Mouse (Mus musculus) embryo, embryonic 11 days (tissue): Measurements from ENCODE around the gene Slc4a1.

Experiments used
- DNase-seq: peaks from one replicate; pipeline ENCODE4 v3.0.0-alpha.2; 2015

Gene Slc4a1

DNA sequence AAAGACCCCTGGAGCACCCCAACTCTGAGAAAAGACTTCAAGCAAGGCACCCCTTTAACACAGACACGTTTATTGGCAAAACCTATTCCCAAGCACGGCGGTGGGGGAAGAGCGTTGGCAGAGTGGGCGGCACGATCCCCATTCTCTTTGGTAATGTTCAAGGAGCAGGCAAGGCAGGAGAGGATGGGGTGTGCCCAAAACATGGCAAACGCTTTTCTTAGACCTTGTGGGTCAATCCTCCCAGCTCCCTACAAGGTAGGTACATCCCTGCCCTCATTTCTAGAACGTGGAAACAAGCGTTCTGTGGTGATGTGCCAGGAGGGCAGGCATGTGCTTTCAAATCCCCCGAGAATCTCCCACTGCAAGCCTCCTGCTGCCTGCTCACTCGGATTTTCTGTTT lies 17.2 kb downstream of the Slc4a1 start:
- DNase-seq: no peak

DNA sequence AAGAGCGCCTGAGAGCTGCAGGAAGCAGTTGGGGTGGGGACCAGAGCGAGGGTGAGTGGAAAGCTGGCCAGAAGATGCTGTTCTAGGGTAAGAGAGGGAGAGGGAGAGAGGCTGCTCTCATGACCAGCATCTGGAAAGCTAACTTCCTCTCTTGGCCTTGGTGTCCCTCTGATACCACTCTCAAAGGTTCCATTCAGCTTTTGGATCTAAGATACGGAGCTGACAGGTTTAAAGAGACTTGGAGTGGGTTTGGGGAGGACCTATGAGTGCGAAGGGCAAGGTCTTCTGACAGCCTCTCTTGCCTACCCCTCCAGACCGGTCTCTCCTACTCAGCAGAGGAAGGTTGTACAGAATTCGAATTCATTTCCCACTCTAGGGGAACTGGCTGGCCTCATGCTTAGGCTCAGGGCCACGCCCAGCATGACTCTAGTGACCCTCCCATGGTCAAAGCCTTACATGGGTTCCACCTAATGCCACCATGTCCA lies 17.9 kb downstream of the Slc4a1 start:
- no peak for DNase-seq

DNA sequence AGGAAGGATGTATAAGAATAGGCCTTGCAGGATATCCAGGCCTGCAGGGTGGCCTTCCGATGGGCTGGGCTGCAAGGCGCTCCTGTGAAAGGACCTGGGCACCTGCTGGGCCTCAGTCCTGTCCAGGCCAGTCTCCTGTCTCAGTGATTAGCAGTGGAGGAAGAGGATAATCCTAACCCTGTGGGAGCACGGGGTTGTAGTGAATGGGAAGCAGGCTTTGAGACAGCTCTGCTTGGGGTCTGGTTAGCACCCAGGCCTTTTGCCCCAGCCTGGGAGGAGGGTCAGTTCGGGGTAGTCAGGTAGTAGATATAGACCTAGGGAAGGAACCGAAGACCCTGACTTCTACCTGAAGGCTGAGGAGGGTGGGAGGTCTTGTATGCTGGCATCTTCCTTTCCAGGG lies 18.3 kb downstream of the Slc4a1 start:
- no peak for DNase-seq

DNA sequence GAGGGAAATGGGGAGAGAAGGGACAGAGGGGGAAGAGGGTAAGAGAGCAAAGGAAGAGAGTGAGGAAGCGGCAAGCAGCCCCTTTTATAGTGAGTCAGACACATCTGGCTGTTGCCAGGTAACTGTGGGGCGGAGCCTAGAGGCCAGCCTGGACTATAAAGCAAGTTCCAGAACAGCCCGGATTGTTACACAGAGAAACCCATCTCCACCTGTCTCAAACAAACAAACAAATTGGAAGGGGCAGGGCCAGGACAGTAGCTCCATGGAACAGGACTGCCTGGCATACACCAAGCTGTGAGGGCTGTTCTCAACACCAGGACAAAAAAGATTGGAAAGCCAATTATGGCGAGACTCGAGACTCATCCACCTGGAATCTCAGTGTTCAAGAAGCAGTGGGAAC lies 19.1 kb downstream of the Slc4a1 start:
- no peak for DNase-seq

DNA sequence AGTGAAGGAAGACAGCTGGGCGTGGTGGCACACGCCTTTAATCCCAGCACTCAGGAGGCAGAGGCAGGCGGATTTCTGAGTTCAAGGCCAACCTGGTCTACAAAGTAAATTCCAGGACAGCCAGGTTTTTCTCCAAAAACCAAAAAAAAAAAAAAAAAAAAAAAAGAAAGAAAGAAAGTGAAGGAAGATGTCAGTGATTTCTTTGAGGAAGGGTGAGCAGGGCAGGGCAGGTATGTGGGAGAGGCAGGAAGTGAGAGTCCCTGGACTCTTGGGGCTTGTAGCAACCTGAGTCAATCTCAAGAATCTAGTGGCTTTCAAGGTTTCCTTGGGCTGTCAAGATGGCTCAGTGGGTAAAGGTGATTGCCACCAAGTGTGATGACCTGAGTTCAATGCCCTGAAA lies 21.5 kb downstream of the Slc4a1 start:
- no peak for DNase-seq

DNA sequence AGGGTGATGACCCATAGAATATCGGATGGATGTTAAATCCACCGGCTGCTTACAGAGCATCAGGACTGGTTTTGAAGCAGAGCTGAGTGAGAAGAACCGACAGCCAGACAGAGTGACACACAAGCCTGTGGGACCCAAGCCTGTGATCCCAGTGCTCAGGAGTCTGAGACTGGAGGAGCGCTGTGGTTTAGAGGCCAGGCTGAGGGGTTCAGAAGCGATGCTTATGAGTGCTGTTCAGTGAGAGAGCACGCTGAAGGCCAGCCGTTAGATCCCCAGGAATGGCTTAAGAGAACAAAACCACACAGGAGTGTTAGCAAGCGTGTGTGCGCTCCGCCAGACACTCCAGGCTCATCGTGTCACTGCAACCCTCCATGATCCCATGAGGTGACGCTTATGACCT lies 23.3 kb downstream of the Slc4a1 start:
- DNase-seq: no peak

DNA sequence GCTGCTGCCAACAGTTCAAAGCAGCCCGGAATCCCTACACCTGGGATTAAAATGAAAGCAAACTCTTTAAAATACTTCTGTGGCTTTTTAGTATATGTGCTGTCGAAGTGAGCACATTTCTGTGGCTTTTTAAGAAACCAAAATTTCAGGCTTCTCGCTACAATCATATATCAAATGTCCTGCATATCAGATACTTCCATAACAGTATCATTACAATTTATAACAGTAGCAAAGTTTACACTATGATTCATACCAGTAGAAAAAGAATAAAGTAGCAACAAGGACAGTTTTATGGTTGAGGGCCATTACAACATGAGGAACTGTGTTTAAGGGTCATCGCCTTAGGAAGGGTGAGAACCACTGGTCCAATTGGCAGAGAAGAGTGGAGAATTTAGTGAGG lies 24.9 kb downstream of the Slc4a1 start:
- no peak for DNase-seq

DNA sequence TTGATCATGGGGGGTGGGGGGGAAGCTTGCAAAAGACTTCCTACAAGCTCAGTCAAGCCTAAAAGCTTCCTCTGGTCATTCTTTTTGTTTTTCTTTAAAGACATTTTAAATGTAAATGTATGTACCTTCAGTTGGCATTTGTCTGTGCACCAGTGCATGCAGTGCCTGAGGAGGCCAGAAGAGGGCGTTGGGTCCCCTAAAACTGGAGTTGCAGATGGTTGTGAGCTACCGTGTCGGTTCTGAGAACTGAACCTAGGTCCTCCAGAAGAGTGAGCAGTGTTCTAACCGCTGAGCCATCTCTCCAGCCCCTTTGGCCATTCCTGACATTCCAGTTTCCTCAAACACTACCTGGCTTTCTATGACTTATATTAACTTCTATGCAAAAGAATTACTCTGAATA lies 26.4 kb downstream of the Slc4a1 start:
- DNase-seq: no peak

DNA sequence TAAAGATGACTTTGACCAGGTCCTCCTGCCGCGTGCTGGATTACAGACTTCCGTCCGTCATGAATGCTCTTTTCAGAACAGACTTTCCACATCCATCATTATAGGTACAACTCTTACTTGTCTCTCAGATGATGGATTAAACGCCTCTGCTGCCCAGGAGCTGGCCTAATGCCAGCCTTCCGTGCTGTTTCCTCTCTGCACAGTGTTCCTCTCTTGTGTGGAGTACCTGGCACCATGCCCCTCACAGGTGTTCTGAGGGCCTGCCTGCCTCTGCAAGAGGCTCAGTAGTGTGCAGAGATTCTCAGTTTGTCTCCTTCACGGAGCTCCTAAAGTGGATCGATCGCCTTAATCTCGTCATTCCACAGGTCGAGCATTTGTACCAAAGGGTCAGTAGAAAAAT lies 26.8 kb downstream of the Slc4a1 start:
- no peak for DNase-seq

DNA sequence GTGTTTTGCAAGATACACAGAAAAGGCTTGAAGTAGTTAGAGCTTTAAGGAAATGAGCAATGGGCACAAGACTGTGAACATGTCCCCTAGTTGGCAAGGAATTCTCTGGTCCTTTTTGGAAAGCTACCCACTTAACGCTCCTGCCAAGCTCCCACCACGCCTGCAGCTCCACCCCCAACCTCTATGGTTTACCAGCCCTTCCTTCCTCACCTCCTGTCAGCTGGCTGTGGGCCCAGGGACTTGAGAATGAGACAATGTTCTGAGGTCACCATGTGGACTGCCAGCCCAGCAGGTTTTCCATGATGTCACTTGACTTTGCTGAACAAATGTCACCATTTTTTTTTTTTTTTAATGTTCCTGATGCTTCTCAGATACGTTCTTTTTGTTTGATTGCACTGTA lies 27.4 kb downstream of the Slc4a1 start:
- no peak for DNase-seq

DNA sequence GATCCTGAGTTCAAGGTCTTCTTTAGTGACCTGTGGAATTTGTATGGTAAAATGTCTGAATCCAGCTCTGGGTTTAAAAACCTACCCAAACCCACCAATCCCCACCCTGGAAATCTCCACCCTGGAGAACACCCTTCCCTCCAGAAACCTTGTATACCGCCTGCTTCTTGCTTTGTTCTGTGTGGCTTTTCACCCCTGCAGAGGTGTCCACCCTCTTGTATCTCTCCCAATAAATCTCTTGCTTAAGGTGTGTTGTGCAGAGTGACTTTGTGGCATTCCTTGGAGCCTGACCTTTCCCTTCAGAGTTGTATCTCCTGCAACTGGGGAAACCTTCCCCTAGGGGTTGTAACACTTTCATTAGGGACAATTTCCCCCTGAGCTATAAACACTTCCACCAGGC lies 28.1 kb downstream of the Slc4a1 start:
- no peak for DNase-seq

DNA sequence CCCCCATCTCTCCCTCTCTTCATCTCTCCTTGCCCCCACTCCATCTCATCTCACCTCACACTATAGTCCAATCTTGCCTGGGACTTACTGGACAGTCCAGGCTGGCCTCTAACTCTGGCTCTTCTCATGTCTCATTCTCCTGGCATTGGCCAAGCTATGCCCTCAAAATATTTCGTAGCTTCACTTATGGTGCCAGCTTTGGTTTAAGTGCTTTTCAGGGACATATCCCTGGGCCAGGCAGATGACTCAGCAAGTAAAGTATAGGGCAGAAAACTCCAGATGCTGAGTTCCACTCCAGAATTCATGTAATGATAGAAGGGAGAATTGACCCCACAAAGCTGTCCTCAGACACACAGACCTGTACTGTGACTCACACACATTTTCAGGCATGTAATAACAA lies 29.8 kb downstream of the Slc4a1 start:
- DNase-seq: no peak

DNA sequence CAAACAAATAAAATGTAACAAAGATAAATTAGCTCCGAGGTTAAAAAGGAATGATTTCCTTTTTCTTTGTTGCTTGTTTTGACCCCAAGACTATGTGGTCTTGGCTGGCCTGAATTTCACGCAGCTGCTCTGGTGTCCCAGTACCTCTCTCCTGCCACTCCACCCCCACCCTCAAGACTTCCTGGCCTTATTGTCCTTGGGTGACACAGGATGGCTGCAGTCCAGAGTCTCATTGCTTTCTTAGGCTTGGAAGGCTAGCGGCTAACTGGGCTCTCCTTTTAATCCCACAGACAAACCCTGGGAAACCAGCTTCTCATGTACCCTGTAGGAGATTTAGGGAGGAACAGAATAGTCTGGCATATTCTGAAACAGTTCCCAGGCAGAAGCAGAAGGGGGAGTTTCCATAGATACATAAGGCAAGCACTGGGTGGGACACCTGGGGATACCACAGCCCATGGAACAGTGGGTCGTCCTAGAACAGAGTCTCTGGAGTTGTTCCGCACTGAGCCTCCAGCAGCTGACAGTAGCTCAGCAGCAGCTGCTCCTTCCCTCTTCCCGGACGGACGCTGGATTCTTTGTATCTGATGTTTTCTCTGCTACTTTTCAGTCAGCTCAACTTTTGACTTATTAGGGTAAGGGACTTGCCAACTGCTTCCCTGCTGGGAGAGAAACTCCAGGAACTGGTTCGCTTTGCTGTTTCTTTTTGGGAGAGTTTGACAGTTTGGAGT lies 30.9 kb downstream of the Slc4a1 start:
- peak; percentile 17 for DNase-seq

DNA sequence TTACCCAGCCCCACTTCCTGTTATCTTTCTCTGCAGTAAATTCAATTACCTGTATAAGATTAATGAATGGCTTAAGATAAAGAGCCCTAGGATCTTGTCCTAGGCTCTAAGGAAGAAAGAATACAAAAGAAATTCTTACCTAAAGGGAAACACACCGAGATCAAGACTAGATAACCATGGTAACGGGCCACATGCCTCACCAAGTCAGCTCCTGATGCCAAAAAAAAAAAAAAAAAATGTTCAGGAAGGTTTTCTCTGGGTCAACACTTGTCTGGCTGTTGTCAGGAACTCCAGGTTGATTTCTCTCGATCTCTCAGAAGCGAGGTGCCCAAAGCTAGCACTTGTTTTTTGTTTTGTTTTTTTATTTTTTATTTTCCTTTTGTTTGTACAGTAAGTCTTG lies 32.0 kb downstream of the Slc4a1 start:
- no peak for DNase-seq

DNA sequence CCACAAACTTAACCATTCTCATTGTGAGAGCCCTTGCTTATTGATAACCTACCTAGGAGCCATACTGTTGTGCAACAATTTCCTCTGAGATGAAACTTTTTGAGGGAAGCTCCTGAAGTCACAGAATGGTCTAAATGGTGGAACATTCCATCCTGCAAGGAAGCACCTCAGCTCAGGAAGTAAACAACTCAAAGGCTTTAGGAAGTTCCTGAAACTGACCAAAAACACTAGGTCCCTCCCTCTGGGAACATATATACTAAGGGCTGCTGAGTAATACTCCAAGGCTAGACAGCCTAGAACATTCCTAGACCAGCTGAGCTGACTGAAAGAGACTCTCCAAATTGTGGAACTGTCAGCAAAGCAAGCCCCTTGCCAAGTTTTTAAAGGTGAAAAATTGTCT lies 32.9 kb downstream of the Slc4a1 start:
- DNase-seq: no peak

DNA sequence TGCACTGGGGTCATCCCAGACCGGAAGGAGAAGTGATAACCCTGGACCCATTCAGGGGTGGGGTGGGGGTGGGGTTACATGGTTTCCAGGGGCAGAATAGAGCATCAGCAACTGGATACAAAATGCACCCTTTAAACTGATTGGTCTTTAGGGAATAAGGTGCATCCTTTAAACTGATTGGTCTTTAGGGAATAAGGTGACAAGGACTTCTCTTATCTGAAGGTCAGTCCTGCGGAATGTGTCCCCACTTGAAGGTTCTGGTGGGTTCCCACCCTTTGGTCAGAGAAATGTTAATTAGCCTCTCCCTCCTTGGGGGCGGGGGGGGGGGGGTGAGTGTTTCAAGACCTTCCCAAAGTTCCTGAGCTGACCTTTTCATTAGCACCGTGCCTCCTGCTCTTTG lies 34.2 kb downstream of the Slc4a1 start:
- DNase-seq: no peak

DNA sequence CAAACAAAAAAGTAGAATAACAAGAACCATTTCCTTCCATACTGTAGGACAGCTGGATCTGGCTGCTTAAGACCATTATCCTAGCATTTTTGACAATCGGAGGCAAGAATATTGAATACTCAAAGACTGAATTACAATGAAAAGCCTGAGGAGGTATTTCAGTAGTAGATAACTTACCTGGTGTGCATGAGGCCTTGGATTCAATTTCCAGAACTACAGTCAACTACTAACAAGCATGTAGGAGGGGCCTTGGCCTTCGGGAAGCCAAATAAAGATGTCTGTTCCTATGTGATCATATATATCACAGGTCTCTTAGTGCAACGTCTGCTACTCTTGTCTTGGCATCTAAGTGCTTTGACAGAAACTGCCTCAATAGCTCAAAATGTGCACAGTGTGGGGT lies 36.0 kb downstream of the Slc4a1 start:
- no peak for DNase-seq

DNA sequence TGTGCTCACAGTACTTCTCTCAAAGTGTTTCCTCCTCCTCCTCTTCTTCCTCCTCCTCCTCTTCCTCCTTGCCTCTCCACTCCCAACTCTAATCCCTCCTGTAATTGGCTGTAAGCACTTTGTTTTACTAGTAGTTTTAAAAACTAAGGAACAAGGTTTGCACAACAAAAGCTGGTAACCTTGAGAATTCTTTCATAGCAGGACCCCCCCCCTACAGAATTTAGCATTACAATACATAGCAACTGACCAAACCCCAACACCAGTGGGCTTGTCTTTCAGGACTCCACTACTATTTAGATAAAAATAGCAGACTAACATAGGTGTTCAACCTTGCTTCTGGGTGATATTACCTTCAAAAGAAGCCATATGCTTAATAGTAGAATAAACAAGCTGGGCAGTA lies 36.5 kb downstream of the Slc4a1 start:
- no peak for DNase-seq

DNA sequence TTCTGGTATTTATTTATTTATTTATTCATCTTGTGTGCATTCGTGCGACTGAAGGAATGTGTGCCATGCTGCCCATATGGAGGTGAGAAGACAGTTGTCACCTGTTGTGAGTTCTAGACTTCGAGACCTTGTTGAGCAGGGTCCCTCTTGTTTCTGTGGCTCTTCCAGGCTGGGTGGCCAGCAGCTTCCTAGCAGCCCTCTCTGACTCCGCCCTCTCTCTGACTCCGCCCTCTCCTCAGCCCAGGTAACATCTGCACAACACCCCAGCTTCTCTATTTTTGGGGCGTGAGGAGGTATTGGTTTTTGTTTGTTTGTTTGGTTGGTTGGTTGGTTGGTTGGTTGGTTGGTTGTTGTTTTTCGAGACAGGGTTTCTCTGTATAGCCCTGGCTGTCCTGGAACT lies 38.2 kb downstream of the Slc4a1 start:
- DNase-seq: no peak

DNA sequence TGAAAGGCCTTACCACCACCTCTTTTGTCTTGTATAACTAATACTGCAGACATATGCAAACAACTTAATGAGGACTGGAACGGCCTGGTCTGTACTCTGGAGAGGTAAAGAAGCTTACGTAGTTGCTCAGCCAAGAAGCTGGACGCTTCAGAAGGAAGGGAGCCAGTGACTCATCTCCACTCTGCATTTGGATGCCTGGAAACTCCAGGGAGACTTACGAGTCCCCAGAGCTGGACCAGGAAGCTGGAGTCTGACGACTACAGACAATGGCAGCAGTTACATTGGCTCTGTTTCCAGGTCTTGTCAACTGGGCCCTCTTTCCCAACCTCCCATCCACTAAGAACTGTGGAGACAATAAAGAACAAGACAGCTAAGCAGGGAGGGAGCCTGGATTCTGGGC lies 38.8 kb downstream of the Slc4a1 start:
- DNase-seq: no peak

DNA sequence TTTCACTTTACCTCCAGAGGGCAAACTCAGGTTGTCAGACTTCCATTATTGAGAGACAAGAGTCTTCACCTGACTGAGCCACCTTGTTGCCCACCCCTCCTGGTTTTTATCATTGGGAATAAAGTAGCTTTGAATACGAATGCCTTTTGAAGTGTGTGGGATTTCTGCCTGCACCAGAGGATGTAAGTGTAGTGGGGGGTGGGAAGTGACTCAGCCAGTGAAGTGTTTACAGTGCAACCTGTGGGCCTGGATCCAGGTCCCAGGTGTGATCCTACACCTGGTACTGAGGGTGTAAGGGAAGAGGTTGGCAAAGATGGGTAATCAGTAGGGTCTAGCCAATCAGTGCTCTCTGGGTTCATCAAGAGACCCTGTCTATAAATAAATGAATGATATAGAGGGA lies 42.5 kb downstream of the Slc4a1 start:
- DNase-seq: no peak

DNA sequence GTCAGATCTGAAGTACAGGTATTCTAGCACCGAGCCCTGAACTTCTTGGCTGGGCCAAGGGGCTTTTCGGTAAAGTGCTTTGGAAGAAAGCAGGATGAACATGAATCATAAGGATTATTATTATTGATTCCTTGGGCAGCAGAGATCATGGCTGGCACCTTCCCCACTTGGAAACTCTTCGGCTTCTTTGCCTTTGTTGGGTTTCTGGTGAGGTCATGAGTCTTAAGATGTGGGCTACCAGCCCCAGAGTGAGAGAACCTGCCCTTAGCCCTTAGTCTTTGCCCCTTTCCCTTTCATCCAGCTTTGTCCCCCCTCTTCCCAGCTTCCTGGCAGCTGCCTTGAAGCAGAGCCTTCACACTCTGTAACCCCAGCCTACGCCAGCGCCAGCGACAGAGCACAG lies 44.1 kb downstream of the Slc4a1 start:
- DNase-seq: no peak

DNA sequence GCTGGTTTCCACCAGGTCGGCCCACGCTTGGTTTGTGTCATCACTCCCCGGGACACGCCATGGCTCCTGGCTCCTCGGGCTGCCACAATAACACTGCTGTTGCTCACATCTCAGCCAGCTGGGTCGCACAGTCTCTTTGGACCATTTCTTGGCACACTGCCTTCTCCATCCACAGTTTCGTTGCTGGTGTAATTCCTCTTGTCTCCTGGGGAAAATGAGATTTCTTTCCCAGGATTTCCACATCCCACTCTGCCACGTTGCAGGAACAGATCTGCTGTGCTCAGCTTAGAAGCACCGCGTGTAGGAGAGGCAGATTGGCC lies 45.4 kb downstream of the Slc4a1 start:
- DNase-seq: no peak

DNA sequence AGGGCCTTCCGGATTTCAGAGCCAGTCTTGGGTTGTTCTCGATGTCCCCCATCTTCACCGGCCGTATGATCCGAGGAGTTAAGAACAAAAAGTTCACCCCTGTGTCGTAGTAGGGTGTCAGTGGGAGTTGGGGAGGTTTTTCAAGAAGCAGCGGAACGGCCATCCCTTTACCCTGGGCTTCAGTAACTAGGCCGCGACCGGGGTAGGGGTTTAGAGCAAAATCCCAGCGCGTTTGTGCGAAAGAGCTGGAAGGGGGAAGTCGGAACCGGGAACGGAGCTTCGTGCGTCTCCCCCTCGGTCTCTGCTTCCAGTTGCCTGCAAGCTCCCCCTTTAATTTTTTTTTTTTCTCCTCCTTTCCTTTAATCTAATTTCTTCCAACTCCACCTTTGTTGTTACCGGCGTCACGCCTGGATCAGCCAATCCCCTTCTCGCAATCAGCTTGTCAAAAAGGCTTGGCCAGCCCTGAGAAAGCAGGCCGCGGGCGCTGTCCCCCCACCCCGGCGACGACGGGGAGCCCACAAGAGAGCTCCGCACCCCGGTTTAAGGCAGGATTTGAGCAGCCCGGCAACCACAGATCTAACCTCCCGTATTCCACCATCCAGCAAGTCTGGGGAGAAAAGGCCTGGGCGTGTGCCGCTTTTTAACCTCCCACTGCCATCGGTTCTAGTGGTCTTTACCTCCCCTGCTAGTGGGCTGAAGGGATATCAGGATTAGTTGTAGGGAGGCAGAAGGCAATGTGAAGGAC lies 45.9 kb downstream of the Slc4a1 start:
- peak; percentile 88 for DNase-seq

DNA sequence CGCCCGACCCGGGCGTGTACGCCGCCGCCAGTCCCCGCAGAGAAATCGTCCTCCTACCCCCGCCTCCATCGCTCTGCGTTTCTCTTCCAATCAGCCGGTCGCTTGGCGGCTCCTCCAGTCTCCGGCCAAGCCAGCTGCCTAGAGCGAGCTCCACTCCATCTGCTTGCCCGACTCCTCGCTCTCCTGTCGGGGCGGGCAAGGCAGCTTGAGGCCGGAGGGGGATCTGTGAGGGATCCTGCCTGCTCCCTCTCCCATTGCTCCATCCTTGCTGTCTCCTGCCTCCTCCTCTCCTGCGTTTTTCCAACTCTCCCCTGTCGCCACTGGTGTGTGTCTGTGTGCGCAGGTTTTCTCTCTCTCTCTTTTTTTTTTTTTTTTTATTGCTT lies 46.6 kb downstream of the Slc4a1 start, which contains the start of gene Ubtf:
Gene Ubtf, minus strand, starts transcription at position 333 of the 383 bp plus-strand sequence.
- DNase-seq: peak; percentile 85
